Mouse (Mus musculus) v-Abl transformed pro-B cells (cell line): ENCODE measurements around the gene Dip2c.

Experiments used
- in situ Hi-C, 2 experiments: fragments of 400-800 bp; cut with MboI; formaldehyde crosslinking; loops; one replicate each; pipeline ENCODE4 v1.15.1; 2025; ENCODE audit not compliant: unreplicated experiment in 2 of 2

Gene Dip2c

GRCm38 (mm10) chr13:9319745-9320144 is 43.4 kb downstream of the Dip2c start:
- in situ Hi-C loops = no loop called here

GRCm38 (mm10) chr13:9325262-9325661 is 48.9 kb downstream of the Dip2c start:
- in situ Hi-C loops = no loop called here

DNA sequence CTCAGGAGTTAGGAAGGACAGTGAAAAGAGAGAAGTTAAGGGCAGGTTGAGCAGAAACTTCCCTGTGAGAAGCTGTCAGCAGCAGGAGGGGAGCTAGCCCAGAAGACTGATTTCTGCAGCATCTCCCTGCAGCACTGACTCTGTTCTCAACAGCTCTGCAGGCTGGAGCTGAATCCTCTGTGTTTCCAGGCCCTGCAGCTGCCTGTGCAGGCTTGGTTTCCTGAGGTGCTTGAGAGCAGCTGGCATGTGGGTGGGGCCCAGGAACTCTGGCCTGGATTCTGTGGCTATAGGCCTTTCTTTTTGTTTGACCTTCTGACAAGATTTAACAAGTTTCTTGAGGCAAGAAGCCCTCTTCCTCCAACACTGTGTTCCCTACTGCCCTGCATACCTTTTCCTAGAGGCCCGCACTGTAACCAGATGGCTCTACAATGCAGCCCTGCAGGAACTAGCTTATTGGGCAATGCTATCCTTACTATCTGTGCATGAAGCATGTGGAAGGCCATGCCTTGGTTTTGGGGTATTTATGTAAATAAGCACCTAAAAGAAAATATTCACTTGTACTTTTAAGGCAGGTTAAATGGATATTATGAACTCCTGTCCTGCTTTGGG is 53.1 kb downstream of the Dip2c start:
- in situ Hi-C loops = no loop called here

- in situ Hi-C loops = no loop called here
These were observed 56.9 kb downstream of the Dip2c start for GRCm38 (mm10) chr13:9333187-9333586.

DNA sequence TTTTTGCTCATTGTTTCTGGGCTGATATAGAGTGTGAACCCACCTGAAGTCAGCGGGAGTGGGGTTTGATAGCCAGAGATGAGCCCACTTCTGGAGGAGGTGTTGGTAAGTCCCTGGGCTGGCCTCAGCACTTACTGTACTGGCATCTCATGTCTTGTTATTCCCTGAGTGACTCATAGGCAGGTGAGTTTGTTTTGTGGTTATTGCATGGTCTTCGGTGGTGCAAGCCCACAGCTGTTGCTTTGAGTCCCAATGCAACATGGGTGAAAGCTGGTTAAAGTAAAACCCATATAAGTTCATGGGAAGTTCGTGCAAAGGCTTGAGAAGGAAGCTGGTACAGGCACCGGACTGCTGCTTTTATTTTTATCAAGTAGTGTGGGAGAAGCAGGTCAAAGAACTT is 64.0 kb downstream of the Dip2c start:
- in situ Hi-C loops = no loop called here

- in situ Hi-C loops = no loop called here
These were observed 66.4 kb downstream of the Dip2c start for GRCm38 (mm10) chr13:9342696-9343095.

DNA sequence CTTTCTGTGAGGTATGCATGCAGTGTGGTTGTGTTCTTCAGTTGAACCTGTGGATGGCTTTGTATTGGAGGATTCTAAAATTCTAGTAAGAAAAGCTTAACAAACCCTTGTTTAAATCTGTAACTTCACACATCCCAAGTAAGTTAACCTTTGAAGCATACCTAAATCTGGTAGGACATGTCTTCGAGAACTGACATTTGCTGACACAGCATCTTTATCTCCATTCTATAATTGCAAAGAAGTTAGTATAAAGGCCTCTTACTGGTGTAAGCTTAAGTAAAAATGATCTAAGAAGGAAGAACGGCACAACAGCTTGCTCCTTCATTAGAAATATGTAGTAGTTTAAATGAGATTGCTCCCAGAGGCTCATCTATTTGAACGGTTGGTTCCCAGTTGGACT is 71.1 kb downstream of the Dip2c start:
- in situ Hi-C loops = no loop called here

- in situ Hi-C loops = no loop called here
These were observed 74.3 kb downstream of the Dip2c start for GRCm38 (mm10) chr13:9350670-9351069.

DNA sequence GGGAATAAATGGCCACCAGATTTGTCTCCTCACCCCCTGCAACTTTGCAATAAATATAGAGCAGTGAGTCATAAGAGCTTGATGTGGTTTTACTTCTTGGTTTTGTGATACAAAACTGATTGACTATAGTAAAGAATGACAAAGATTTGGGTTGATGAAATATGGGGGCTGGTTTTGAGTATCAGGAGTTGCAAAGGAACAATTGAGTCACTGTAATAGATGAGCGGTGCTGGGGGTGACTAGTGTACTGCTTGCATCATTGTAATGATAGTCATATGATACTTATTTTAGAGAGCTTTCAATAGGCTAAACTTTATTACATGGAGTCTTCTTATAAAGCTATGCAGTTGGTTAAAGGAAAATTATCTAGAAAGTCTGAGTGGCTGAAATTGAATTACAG is 77.6 kb downstream of the Dip2c start:
- in situ Hi-C loops = no loop called here

DNA sequence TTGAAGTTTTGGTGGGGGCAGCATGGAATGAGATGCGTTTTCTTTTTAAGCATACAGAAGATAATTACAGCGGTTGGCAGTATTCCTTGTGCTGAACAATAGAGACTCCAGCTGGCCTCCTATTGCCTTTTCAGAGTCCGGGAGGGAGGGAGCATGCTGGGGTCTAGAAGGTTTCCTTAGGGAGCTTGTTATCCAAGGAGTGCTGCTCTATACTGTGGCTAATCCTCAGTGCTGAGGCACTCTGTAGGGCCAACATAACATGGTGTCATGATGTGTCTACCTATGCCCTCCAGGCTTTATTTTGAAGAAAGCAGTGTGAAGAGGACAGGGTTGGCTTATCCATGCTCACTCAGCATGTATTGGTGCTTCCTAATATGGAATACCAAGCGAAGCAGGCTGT is 79.0 kb downstream of the Dip2c start:
- in situ Hi-C loops = no loop called here

DNA sequence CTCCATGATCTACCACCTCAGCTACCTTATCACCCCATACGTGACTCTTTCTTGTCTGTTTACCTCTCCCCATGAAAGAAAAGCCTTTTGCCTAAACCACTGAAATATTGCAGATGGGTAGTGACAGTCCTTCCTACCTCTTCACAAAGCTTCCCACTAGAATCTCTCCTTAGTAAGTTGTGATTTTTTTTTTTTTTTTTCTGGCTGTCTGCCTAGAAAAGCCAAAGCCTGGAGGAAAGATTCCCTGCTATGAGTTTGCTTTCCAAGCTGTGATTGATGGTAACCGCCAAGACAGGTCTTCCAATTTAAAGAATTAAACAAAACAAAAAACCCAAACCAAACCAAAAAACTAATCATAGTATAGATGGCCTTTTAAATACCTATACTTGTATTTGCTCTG is 85.1 kb downstream of the Dip2c start:
- in situ Hi-C loops = no loop called here

GRCm38 (mm10) chr13:9371387-9371786 is 95.1 kb downstream of the Dip2c start:
- in situ Hi-C loops = no loop called here

DNA sequence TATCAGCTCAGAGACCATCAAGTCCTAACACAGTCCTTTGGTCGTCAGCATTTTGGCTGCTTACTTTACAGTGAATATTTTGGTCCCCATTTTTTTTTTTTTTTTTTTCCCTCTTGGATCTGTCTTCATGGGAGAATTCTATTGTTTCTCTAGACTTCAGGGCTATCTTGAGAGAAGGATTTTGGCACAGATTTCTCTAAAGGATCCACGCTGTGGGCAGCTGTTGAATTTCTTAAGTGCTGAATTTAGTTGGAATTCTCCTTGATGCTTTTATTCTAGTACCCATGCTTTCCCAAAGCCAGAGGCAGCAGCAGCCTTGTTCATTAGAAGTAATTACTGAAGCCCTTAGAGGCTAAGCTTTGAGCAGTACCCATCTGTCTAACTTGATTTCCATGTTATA is 100.8 kb downstream of the Dip2c start:
- in situ Hi-C loops = no loop called here

DNA sequence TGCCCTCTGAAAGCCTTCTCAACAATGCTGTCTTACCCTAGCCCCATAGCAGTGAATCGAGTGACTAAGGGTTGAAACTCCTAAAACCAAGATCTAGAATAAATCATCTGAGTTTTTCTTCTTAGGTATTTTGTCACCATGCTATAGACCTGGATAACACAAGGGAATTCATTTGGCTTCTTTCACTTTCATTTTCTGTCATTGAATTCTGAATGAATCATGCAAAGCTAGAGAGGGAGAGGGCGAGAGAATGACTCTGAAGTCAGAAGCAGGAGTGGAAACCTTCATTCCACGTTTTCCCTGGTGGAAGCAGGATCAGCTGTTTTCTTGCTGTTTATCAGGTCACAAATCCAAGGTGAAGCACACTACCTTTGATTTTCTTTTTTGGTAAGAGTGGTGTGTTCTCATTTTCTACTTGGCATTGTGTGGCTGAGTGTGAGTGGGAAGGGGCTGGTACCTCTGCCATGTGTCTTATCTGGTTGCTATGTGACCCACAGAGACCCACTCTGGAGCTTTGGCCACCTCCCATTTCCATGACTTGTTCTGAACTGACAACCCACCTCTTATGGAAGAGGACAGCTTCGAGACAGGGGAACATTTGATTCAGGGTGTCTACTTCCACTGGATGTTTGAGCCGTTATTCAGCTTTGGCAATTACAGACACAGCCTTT is 104.5 kb downstream of the Dip2c start:
- in situ Hi-C loops = no loop called here

DNA sequence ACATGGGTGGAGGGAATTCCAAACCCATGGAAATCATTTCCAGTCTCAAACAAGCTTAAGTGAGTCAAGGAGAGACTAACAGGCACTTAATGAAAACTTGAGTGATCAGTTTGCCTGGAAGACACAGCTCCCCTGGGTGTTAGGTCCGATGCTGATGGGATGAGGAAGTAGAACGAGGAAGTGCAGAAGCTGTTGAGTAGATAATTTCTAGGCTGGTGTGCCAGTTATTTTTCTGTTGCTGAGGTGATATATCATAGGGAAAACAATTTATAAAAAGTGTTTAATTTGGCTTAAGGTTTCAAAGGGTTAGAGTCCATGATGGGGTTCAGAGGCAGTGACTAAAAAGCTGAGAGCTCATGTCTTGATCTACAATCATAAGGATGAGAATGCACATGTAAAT is 111.7 kb downstream of the Dip2c start:
- in situ Hi-C loops = no loop called here

DNA sequence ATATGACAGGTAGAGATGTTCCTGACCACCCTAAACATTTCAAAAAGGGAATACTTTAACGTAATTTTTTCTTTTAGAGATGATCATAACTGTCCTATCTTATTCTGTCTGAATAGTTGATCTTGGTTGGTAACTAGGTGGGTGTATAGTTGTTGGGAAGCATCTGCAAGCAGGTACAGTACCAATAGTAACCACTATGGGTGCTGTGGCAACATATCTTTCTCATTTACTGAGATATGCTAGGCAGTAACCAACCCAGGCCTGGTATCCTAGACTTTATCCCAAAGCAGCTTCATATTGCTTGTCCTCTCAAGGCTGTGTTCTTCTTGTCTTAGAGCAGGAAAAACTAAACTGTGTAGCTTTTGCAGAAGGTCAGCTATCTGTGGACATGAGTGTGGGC is 113.0 kb downstream of the Dip2c start:
- in situ Hi-C loops = no loop called here

GRCm38 (mm10) chr13:9390204-9390804 is 114.0 kb downstream of the Dip2c start:
- in situ Hi-C loops = no loop called here

DNA sequence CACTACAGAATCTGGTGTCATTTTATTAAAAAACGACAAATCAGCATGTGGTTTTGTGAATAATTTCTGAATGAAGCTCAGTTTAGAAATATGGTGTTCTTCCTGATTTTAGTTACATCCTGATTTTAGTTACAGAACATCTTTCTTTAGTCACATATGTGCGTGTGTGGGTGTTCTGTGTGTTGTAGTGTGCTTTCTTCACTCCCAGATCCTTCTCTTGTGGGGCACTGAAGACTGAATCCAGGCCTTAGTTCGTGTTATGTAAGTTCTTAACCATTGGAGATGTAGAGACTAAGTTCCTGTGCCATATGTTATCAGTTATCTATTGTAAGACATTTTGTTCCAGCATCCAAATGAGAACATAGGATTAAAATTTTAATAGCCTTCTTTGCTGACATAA is 117.1 kb downstream of the Dip2c start:
- in situ Hi-C loops = no loop called here

DNA sequence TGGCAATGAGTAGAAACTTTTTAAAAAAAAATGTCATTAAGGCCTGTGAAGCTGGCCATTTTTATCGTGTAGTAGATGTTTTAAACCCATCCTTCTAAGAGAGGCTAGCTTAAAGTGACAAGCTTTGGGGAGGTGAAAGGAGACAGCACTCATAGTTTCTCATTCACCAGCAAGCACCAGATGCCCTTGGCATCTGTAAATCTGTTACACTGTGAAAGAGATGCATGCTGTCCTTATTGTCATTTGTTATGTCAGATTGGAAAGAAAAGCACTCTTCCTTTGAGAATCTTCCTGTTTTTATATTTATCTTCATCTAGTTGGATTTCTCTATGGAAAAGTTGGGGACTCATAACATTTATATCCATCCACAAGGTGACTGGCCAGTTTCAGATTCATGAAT is 119.0 kb downstream of the Dip2c start:
- in situ Hi-C loops = no loop called here

- in situ Hi-C loops = no loop called here
These were observed 122.5 kb downstream of the Dip2c start for GRCm38 (mm10) chr13:9398846-9399245.

- in situ Hi-C loops = loop anchor here in 1 of 2 experiments (10.0 kb wide), 1 partner anchor 59 kb away; no protein-coding TSS in a partner anchor
These were observed 129.1 kb downstream of the Dip2c start for GRCm38 (mm10) chr13:9405399-9405798.

- in situ Hi-C loops = loop anchor here in 1 of 2 experiments (10.0 kb wide), 1 partner anchor 56 kb away; no protein-coding TSS in a partner anchor
These were observed 132.7 kb downstream of the Dip2c start for GRCm38 (mm10) chr13:9408983-9409382.
